Mouse (Mus musculus) lung, adult 2 months (tissue): ENCODE results near the gene Sox5.

Experiments
- CTCF ChIP-seq: fragments of 200-500 bp; IDR thresholded peaks from 2 replicates; pipeline ENCODE4 v1.5.1; 2011; ENCODE audit warnings: mild to moderate bottlenecking, low read length, control low read depth; ENCODE audit not compliant: insufficient read depth
- POLR2A ChIP-seq: fragments of 200-500 bp; IDR thresholded peaks from 2 replicates; pipeline ENCODE4 v1.6.1; 2011; ENCODE audit warnings: low read depth, mild to moderate bottlenecking, control low read depth, low read length, borderline replicate concordance; ENCODE audit errors: extremely low read depth

- TF ChIP-seq CTCF, result no peak
- no peak for TF ChIP-seq POLR2A
These were observed 612.0 kb downstream of the Sox5 start for GRCm38 (mm10) chr6:144169791-144170190.
